ENCODE assay signal across 11 mouse cellular contexts in genomic region chr7:80715306-80715705, GRCm38 (mm10). TPM values are rescaled to one million over a fixed set of nuclear protein-coding genes. Genes with fewer than 3 reads are reported as not detected.
DNase-seq lines count a peak whose midpoint lies in the region; ATAC-seq and TF ChIP-seq lines count a peak whose summit lies in the region.
"Had no signal": no experiment of that assay in that cellular context is flagged by ENCODE, and none has a peak within 500 bp of the region (broad histone marks: within the 10 kb centered on the region; RNA-seq: fewer than 3 reads in every experiment).

No protein-coding gene starts in this region.

- H3K27me3 ChIP-seq in MEL (ENCODE audit: control insufficient read depth in 1 of 2, insufficient read depth in 2 of 2, low read length in 2 of 2): no peaks in the 10 kb centered on the region
- H3K27me3 ChIP-seq in limb, embryonic 10.5 days (ENCODE audit: low read depth, poor library complexity, severe bottlenecking): no peaks in the 10 kb centered on the region
- H3K27me3 ChIP-seq: hindbrain, embryonic 15.5 days had no signal

- peak; percentile 65 to 72; a peak in 3 of 4 replicates for ATAC-seq in hematopoietic stem cell, adult 5-6 weeks (replicated peaks in 1 of 2; ENCODE audit: insufficient read depth in 1 of 2, low FRiP score in 2 of 2, low TSS enrichment in 1 of 2, low read depth in 1 of 2, poor library complexity in 2 of 2, severe bottlenecking in 2 of 2)

- DNase-seq in heart, adult 11 months: peak; percentile 89
- no peak for DNase-seq in heart, adult 8-10 months (ENCODE audit: low spot score)
- DNase-seq in MEL (ENCODE audit: low read depth, low spot score): peak; percentile 81
- peak; percentile 27 to 42 for DNase-seq in monocyte, adult 2 months (ENCODE audit: low read depth in 1 of 2, low spot score in 2 of 2)
- DNase-seq in thymus, postnatal 4 days: no peak
- DNase-seq in cerebellum, adult 11-12 months: no peak
- DNase-seq in limb, embryonic 10.5 days (ENCODE audit: low spot score): no peak
- DNase-seq: cerebellum, adult 2 months had no signal

- TF ChIP-seq RAD21 in MEL (IDR thresholded peaks at IDR 0.05; ENCODE audit: low read depth, low read length): no peak

- 90% methylated on average over 7 of the region's 7 CpGs for WGBS in limb, embryonic 10.5 days

- no peak overlapping the region for H3K9ac ChIP-seq in MEL (ENCODE audit: control insufficient read depth, low read depth, low read length, poor library complexity, severe bottlenecking)
- H3K9ac ChIP-seq: hindbrain, embryonic 15.5 days had no signal

- TF ChIP-seq CTCF in MEL (IDR thresholded peaks at IDR 0.05 in 2 of 3, conservative IDR thresholded peaks at IDR 0.05 in 1 of 3; ENCODE audit: control insufficient read depth in 1 of 3, insufficient read depth in 1 of 3, low read depth in 2 of 3, low read length in 3 of 3, poor library complexity in 1 of 3, severe bottlenecking in 1 of 3): no peak

- no peaks in the 10 kb centered on the region for H3K79me2 ChIP-seq in MEL (ENCODE audit: control insufficient read depth, insufficient read depth, low read length, poor library complexity)

- no peak overlapping the region for H3K4me3 ChIP-seq in MEL (ENCODE audit: control insufficient read depth in 1 of 2, insufficient read depth in 1 of 2, low read depth in 2 of 2, low read length in 2 of 2)
- no peak overlapping the region for H3K4me3 ChIP-seq in limb, embryonic 10.5 days
- H3K4me3 ChIP-seq: hindbrain, embryonic 15.5 days; midbrain, embryonic 10.5 days had no signal

- no peak for TF ChIP-seq POLR2A in MEL (IDR thresholded peaks at IDR 0.05; ENCODE audit: control insufficient read depth in 1 of 2, insufficient read depth in 1 of 2, low read depth in 1 of 2, low read length in 2 of 2, poor library complexity in 1 of 2)

- H3K4me1 ChIP-seq in MEL (ENCODE audit: control insufficient read depth in 1 of 2, insufficient read depth in 2 of 2, low read length in 2 of 2): peaks cover 0 to 13% of the 10 kb centered on the region in 2 experiments; a peak in 2 of 4 replicates
- H3K4me1 ChIP-seq in limb, embryonic 10.5 days: 0 out of 2 replicates have a peak, but pooled peaks cover 2% of the 10 kb centered on the region
- H3K4me1 ChIP-seq: hindbrain, embryonic 15.5 days had no signal

- no peaks in the 10 kb centered on the region for H3K9me3 ChIP-seq in MEL (replicated peaks; ENCODE audit: insufficient read depth, low read length)
- no peaks in the 10 kb centered on the region for H3K9me3 ChIP-seq in limb, embryonic 10.5 days (replicated peaks)
- H3K9me3 ChIP-seq: hindbrain, embryonic 15.5 days; midbrain, embryonic 10.5 days had no signal

- peak overlapping the region; percentile 26; the same call in 1 of the 2 replicates for H3K27ac ChIP-seq in MEL (ENCODE audit: control insufficient read depth, low read depth, low read length)
- H3K27ac ChIP-seq in limb, embryonic 10.5 days: no peak overlapping the region
- H3K27ac ChIP-seq: hindbrain, embryonic 15.5 days; midbrain, embryonic 10.5 days had no signal

- no peak for TF ChIP-seq EP300 in MEL (IDR thresholded peaks at IDR 0.05; ENCODE audit: low read depth in 1 of 2, low read length in 2 of 2)

- H3K36me3 ChIP-seq in MEL (ENCODE audit: control insufficient read depth in 1 of 2, insufficient read depth in 2 of 2, low read length in 2 of 2): peaks cover 2 to 9% of the 10 kb centered on the region in 2 experiments
- H3K36me3 ChIP-seq in limb, embryonic 10.5 days: peaks cover 12% of the 10 kb centered on the region; the same call in 1 of the 2 replicates

TF ChIP-seq in MEL, 35 proteins besides CTCF, POLR2A, EP300 and RAD21:
- TF ChIP-seq ETS1 (IDR thresholded peaks at IDR 0.05; ENCODE audit: low read depth, low read length): peak; percentile 15; the same call in 1 of the 2 replicates
- no peak for TF ChIP-seq TBP (IDR thresholded peaks at IDR 0.05; ENCODE audit: low read depth, low read length)
- TF ChIP-seq E2F4 (IDR thresholded peaks at IDR 0.05; ENCODE audit: borderline replicate concordance, low read depth, low read length): no peak
- TF ChIP-seq GABPA (IDR thresholded peaks at IDR 0.05; ENCODE audit: low read depth, low read length): no peak
TF ChIP-seq in MEL: peak in this region for 1.

RNA-seq across cellular contexts. Expression of gene Crtc3, which starts 26.6 kb away (rescaled TPM):
- total RNA-seq in heart, adult 8-10 months (2022): 10 to 100 TPM; 10.7 to 12.1 (median 11.7) TPM
- total RNA-seq in MEL (2012; rRNA removed): 4.2 and 5.0 TPM in 2 replicates
- polyA plus RNA-seq in MEL (2012; ENCODE audit: insufficient read depth in 1 of 2, insufficient read length in 2 of 2, low read depth in 1 of 2, low replicate concordance in 2 of 2, missing spikeins in 1 of 2): 10 to 100 TPM in 1 of 2 experiments, not detected in 1; 15.8 TPM
- total RNA-seq in hematopoietic stem cell, adult 5-6 weeks (2017): 10.6 and 15.1 TPM in 2 replicates
- 13.4 and 16.0 TPM in 2 replicates for polyA plus RNA-seq in limb, embryonic 10.5 days (2016; fragmentation: Nextera tagmentation; extraction: Ambion mirVana)

Comparison
In these comparisons a context has a peak if more than half of its experiments do, and no peak if none do; other contexts are left out.
1. DNase-seq: peak in heart, adult 11 months (single experiment), MEL (single experiment) and monocyte, adult 2 months (2 of 2); none in heart, adult 8-10 months (single experiment), thymus, postnatal 4 days (single experiment), cerebellum, adult 11-12 months (single experiment) and limb, embryonic 10.5 days (single experiment).